Mouse (Mus musculus): ENCODE data around the gene Rbm47. TPM values are rescaled to one million over a fixed set of nuclear protein-coding genes. Genes with fewer than 3 reads are reported as not detected.

Rbm47 gene
- polyA plus RNA-seq, 1 experiment from 2014 or later: 2.4 TPM

- H3K27me3 ChIP-seq: no peaks in the 10 kb centered on the region
- no peaks in the 10 kb centered on the region for H3K36me3 ChIP-seq
- H3K9me3 ChIP-seq: no peaks in the 10 kb centered on the region
- H3K9ac ChIP-seq (replicated peaks): no peak overlapping the region
- 86% methylated on average over 19 of the region's 19 CpGs for WGBS
- H3K4me1 ChIP-seq (replicated peaks): no peaks in the 10 kb centered on the region; the same call in none of the 2 replicates
- H3K27ac ChIP-seq: no peak overlapping the region
- H3K4me3 ChIP-seq (replicated peaks): no peak overlapping the region
- no peak for ATAC-seq (ENCODE audit: insufficient number of reproducible peaks, insufficient read depth, low FRiP score, low TSS enrichment, low read depth)
- no peak overlapping the region for H3K4me2 ChIP-seq
These were observed 110.6 kb downstream of the Rbm47 start for GRCm38 (mm10) chr5:66062046-66062929.

GRCm38 (mm10) chr5:66061667-66062045, 111.3 kb downstream of the Rbm47 start:
- 78% methylated on average over 4 of the region's 4 CpGs for WGBS
- H3K4me3 ChIP-seq (replicated peaks): no peak overlapping the region
- no peak for ATAC-seq (ENCODE audit: insufficient number of reproducible peaks, insufficient read depth, low FRiP score, low TSS enrichment, low read depth)
- no peaks in the 10 kb centered on the region for H3K36me3 ChIP-seq
- no peak overlapping the region for H3K4me2 ChIP-seq
- no peaks in the 10 kb centered on the region for H3K9me3 ChIP-seq
- no peak overlapping the region for H3K9ac ChIP-seq (replicated peaks)
- H3K27ac ChIP-seq: no peak overlapping the region
- no peaks in the 10 kb centered on the region for H3K27me3 ChIP-seq
- no peaks in the 10 kb centered on the region for H3K4me1 ChIP-seq (replicated peaks)

GRCm38 (mm10) chr5:66058844-66059243, 114.1 kb downstream of the Rbm47 start:
- H3K9me3 ChIP-seq: no peaks in the 10 kb centered on the region
- WGBS: 88% methylated on average over 5 of the region's 5 CpGs
- no peak overlapping the region for H3K27ac ChIP-seq
- peaks cover 5% of the 10 kb centered on the region for H3K4me1 ChIP-seq (replicated peaks)
- no peak overlapping the region for H3K9ac ChIP-seq (replicated peaks)
- H3K4me3 ChIP-seq (replicated peaks): no peak overlapping the region
- H3K27me3 ChIP-seq: no peaks in the 10 kb centered on the region
- H3K4me2 ChIP-seq: no peak overlapping the region
- no peak for ATAC-seq (ENCODE audit: insufficient number of reproducible peaks, insufficient read depth, low FRiP score, low TSS enrichment, low read depth)
- H3K36me3 ChIP-seq: no peaks in the 10 kb centered on the region

- H3K9ac ChIP-seq (replicated peaks): no peak overlapping the region
- H3K36me3 ChIP-seq: no peaks in the 10 kb centered on the region
- 83% methylated on average over 4 of the region's 4 CpGs for WGBS
- no peaks in the 10 kb centered on the region for H3K27me3 ChIP-seq
- H3K4me1 ChIP-seq (replicated peaks): peaks cover 5% of the 10 kb centered on the region
- no peak for ATAC-seq (ENCODE audit: insufficient number of reproducible peaks, insufficient read depth, low FRiP score, low TSS enrichment, low read depth)
- no peak overlapping the region for H3K4me3 ChIP-seq (replicated peaks)
- no peak overlapping the region for H3K27ac ChIP-seq
- no peaks in the 10 kb centered on the region for H3K9me3 ChIP-seq
- H3K4me2 ChIP-seq: no peak overlapping the region
These were observed 116.2 kb downstream of the Rbm47 start for GRCm38 (mm10) chr5:66056680-66057079.

- no peaks in the 10 kb centered on the region for H3K36me3 ChIP-seq
- H3K9ac ChIP-seq (replicated peaks): no peak overlapping the region
- WGBS: 28% methylated on average over 9 of the region's 9 CpGs
- no peaks in the 10 kb centered on the region for H3K27me3 ChIP-seq
- ATAC-seq (ENCODE audit: insufficient number of reproducible peaks, insufficient read depth, low FRiP score, low TSS enrichment, low read depth): no peak
- H3K27ac ChIP-seq: no peak overlapping the region
- H3K4me3 ChIP-seq (replicated peaks): no peak overlapping the region
- peaks cover 5% of the 10 kb centered on the region for H3K4me1 ChIP-seq (replicated peaks)
- H3K9me3 ChIP-seq: no peaks in the 10 kb centered on the region
- 0 out of 2 replicates have a peak overlapping the region, but pooled peaks have one; percentile 24 for H3K4me2 ChIP-seq
These were observed 118.5 kb downstream of the Rbm47 start for GRCm38 (mm10) chr5:66054394-66054793.

GRCm38 (mm10) chr5:66052777-66053548, 120.0 kb downstream of the Rbm47 start:
- Histone ChIP-seq H3K9me3 (no peaks in the 10 kb centered on the region), H3K4me2 (no peak overlapping the region), H3K27ac (no peak overlapping the region), H3K4me1 (replicated peaks) (peaks cover 5% of the 10 kb centered on the region), H3K4me3 (replicated peaks) (no peak overlapping the region), H3K36me3 (no peaks in the 10 kb centered on the region), H3K9ac (replicated peaks) (no peak overlapping the region), H3K27me3 (no peaks in the 10 kb centered on the region)
- no peak for ATAC-seq (ENCODE audit: insufficient number of reproducible peaks, insufficient read depth, low FRiP score, low TSS enrichment, low read depth)
- WGBS: 85% methylated on average over 20 of the region's 20 CpGs

- Histone ChIP-seq H3K27ac (no peak overlapping the region), H3K9me3 (no peaks in the 10 kb centered on the region), H3K4me1 (replicated peaks) (peaks cover 5% of the 10 kb centered on the region), H3K27me3 (no peaks in the 10 kb centered on the region), H3K4me3 (replicated peaks) (no peak overlapping the region), H3K9ac (replicated peaks) (no peak overlapping the region), H3K36me3 (no peaks in the 10 kb centered on the region), H3K4me2 (no peak overlapping the region)
- no peak for ATAC-seq (ENCODE audit: insufficient number of reproducible peaks, insufficient read depth, low FRiP score, low TSS enrichment, low read depth)
- 73% methylated on average over 5 of the region's 5 CpGs for WGBS
These were observed 122.1 kb downstream of the Rbm47 start for GRCm38 (mm10) chr5:66050841-66051240.

- WGBS: 76% methylated on average over 3 of the region's 3 CpGs
- Histone ChIP-seq H3K27me3 (no peaks in the 10 kb centered on the region), H3K9ac (replicated peaks) (no peak overlapping the region), H3K4me1 (replicated peaks) (no peaks in the 10 kb centered on the region), H3K9me3 (no peaks in the 10 kb centered on the region), H3K27ac (no peak overlapping the region), H3K36me3 (no peaks in the 10 kb centered on the region), H3K4me3 (replicated peaks) (no peak overlapping the region), H3K4me2 (no peak overlapping the region)
- ATAC-seq (ENCODE audit: insufficient number of reproducible peaks, insufficient read depth, low FRiP score, low TSS enrichment, low read depth): no peak
These were observed 126.6 kb downstream of the Rbm47 start for GRCm38 (mm10) chr5:66046356-66046755.

- Histone ChIP-seq H3K4me1 (replicated peaks) (no peaks in the 10 kb centered on the region), H3K27ac (no peak overlapping the region), H3K9ac (replicated peaks) (no peak overlapping the region), H3K4me3 (replicated peaks) (no peak overlapping the region), H3K4me2 (no peak overlapping the region), H3K36me3 (no peaks in the 10 kb centered on the region), H3K27me3 (no peaks in the 10 kb centered on the region), H3K9me3 (no peaks in the 10 kb centered on the region)
- 79% methylated on average over 3 of the region's 3 CpGs for WGBS
- no peak for ATAC-seq (ENCODE audit: insufficient number of reproducible peaks, insufficient read depth, low FRiP score, low TSS enrichment, low read depth)
These were observed 129.0 kb downstream of the Rbm47 start for GRCm38 (mm10) chr5:66043897-66044296.

- H3K27ac ChIP-seq: no peak overlapping the region
- H3K4me3 ChIP-seq (replicated peaks): no peak overlapping the region
- H3K27me3 ChIP-seq: no peaks in the 10 kb centered on the region
- no peak overlapping the region for H3K9ac ChIP-seq (replicated peaks)
- 70% methylated on average over 10 of the region's 10 CpGs for WGBS
- ATAC-seq (ENCODE audit: insufficient number of reproducible peaks, insufficient read depth, low FRiP score, low TSS enrichment, low read depth): no peak
- no peaks in the 10 kb centered on the region for H3K36me3 ChIP-seq
- H3K4me1 ChIP-seq (replicated peaks): no peaks in the 10 kb centered on the region
- H3K9me3 ChIP-seq: no peaks in the 10 kb centered on the region
- no peak overlapping the region for H3K4me2 ChIP-seq
These were observed 130.1 kb downstream of the Rbm47 start for GRCm38 (mm10) chr5:66042651-66043340.

- Histone ChIP-seq H3K9me3 (no peaks in the 10 kb centered on the region), H3K9ac (replicated peaks) (no peak overlapping the region), H3K36me3 (no peaks in the 10 kb centered on the region), H3K4me1 (replicated peaks) (0 out of 2 replicates have a peak, but pooled peaks cover 7% of the 10 kb centered on the region), H3K27me3 (peaks cover 4% of the 10 kb centered on the region; the same call in 1 of the 2 replicates), H3K27ac (no peak overlapping the region), H3K4me2 (no peak overlapping the region), H3K4me3 (replicated peaks) (no peak overlapping the region)
- no peak for ATAC-seq (ENCODE audit: insufficient number of reproducible peaks, insufficient read depth, low FRiP score, low TSS enrichment, low read depth)
- WGBS: 80% methylated on average over 7 of the region's 7 CpGs
These were observed 132.1 kb downstream of the Rbm47 start for GRCm38 (mm10) chr5:66040744-66041279.

All from limb, embryonic 12.5 days (tissue).